Mouse (Mus musculus): ENCODE data around the gene Usp7. TPM values are rescaled to one million over a fixed set of nuclear protein-coding genes. Genes with fewer than 3 reads are reported as not detected.
"Not testable (repeated sequence)": the region's sequence is repeated elsewhere in the genome, so short reads cannot be mapped to it uniquely, and the experiment has no call there.

The Usp7 gene
- polyA plus RNA-seq, 1 experiment from 2014 or later: 22.7 TPM

DNA sequence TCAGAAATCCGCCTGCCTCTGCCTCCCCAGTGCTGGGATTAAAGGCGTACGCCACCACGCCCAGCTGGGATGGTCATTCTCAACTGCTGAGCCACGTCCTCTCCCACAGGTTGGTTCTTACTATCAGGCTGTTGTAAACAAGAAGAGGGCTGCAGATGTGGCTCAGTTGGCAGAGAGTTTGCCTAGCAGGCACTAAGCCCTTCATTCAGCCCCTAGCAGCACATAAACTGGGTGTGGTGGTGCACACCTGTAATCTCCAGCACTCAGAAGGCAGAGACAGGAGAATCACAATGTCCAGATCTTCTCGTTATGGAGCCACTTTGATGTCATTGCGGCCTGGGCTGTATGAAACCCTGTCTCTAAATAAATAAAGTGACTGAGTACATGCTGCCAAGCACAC is 31.1 kb downstream of the Usp7 start:
- no peak for DNase-seq (ENCODE audit: low spot score)
- no peak overlapping the region for H3K27ac ChIP-seq
- 94% methylated on average over 6 of the region's 7 CpGs for WGBS
- ATAC-seq (replicated peaks; ENCODE audit: low FRiP score, low read depth): no peak
- H3K4me2 ChIP-seq (ENCODE audit: low read length): no peak overlapping the region
- no peak for TF ChIP-seq CTCF (IDR thresholded peaks at IDR 0.05; ENCODE audit: low read depth)
- no peaks in the 10 kb centered on the region for H3K4me1 ChIP-seq (replicated peaks; ENCODE audit: insufficient read depth, low read length)
- no peak overlapping the region for H3K9ac ChIP-seq (ENCODE audit: low read depth, low read length)
- H3K36me3 ChIP-seq (ENCODE audit: insufficient read depth, low read length): no peaks in the 10 kb centered on the region
- H3K4me3 ChIP-seq (replicated peaks; ENCODE audit: low read depth, low read length): no peak overlapping the region
- H3K27me3 ChIP-seq (ENCODE audit: insufficient read depth, low read length): no peaks in the 10 kb centered on the region
- H3K9me3 ChIP-seq (replicated peaks; ENCODE audit: low read length): no peaks in the 10 kb centered on the region

DNA sequence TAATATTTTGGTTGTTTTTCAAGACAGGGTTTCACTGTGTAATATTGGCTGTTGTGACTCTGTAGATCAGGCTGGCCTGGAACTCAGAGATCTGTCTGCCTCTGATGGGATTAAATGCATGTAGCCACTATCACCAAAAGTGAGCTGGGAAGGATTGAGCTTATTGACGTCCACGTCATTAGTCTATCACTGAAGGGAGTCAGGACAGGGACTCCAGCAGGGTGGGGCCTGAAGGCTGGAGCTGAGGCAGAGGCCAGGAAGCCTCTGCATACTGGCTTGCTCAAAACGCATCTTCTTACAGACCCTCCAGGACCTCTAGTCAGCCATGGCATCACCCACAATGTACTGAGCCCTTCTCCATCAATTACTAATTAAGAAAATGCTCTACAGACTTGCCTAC is 33.1 kb downstream of the Usp7 start:
- ATAC-seq (replicated peaks; ENCODE audit: low FRiP score, low read depth) (no peak), DNase-seq (ENCODE audit: low spot score) (no peak)
- WGBS: 73% methylated on average over 3 of the region's 3 CpGs
- Histone ChIP-seq H3K36me3 (ENCODE audit: insufficient read depth, low read length) (no peaks in the 10 kb centered on the region), H3K4me3 (replicated peaks; ENCODE audit: low read depth, low read length) (no peak overlapping the region), H3K9ac (ENCODE audit: low read depth, low read length) (no peak overlapping the region), H3K27ac (no peak overlapping the region), H3K4me1 (replicated peaks; ENCODE audit: insufficient read depth, low read length) (no peaks in the 10 kb centered on the region), H3K4me2 (ENCODE audit: low read length) (no peak overlapping the region), H3K9me3 (replicated peaks; ENCODE audit: low read length) (no peaks in the 10 kb centered on the region), H3K27me3 (ENCODE audit: insufficient read depth, low read length) (no peaks in the 10 kb centered on the region)
- no peak for TF ChIP-seq CTCF (IDR thresholded peaks at IDR 0.05; ENCODE audit: low read depth)

DNA sequence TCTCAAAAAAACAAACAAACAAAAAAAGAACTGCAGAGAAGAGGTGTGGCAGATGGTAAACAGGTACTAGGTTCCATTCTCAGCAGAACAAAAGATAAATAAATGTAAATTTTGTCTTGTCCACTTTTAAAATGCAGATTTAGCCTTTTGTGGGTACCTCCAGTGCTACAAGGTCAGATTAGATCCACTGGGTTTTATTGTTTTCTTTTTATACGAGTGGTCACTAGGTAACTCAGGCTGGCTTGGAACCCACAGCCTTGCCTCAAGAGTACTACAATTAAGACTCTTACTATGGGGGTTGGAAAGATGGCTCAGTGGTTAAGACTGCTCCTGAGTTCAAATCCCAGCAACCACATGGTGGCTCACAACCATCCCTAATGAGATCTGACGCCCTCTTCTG is 33.9 kb downstream of the Usp7 start:
- Histone ChIP-seq H3K27me3 (ENCODE audit: insufficient read depth, low read length) (no peaks in the 10 kb centered on the region), H3K36me3 (ENCODE audit: insufficient read depth, low read length) (no peaks in the 10 kb centered on the region), H3K4me2 (ENCODE audit: low read length) (no peak overlapping the region), H3K4me1 (replicated peaks; ENCODE audit: insufficient read depth, low read length) (no peaks in the 10 kb centered on the region), H3K27ac (no peak overlapping the region), H3K9ac (ENCODE audit: low read depth, low read length) (no peak overlapping the region), H3K9me3 (replicated peaks; ENCODE audit: low read length) (no peaks in the 10 kb centered on the region), H3K4me3 (replicated peaks; ENCODE audit: low read depth, low read length) (no peak overlapping the region)
- TF ChIP-seq CTCF (IDR thresholded peaks at IDR 0.05; ENCODE audit: low read depth): no peak
- ATAC-seq (replicated peaks; ENCODE audit: low FRiP score, low read depth) (no peak), DNase-seq (ENCODE audit: low spot score) (no peak)
- 64% methylated on average over 2 of the region's 2 CpGs for WGBS

DNA sequence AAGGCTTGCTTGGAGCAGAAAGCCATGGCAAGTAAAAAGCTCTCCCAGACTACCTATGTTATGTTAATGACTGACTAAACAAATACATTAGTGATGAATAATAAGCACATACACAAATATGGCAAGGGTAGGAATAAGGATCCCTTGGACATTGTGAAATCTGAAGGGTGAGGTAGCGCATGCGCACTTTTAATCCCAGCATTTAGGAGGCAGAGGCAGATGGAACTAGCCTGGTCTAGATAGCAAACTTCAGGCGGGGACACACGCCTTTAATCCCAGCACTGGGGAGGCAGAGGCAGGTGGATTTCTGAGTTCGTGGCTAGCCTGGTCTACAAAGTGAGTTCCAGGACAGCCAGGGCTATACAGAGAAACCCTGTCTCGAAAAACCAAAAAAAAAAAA is 34.5 kb downstream of the Usp7 start:
- DNase-seq (ENCODE audit: low spot score); H3K4me3 ChIP-seq (replicated peaks; ENCODE audit: low read depth, low read length); H3K4me1 ChIP-seq (replicated peaks; ENCODE audit: insufficient read depth, low read length); H3K9me3 ChIP-seq (replicated peaks; ENCODE audit: low read length); H3K27ac ChIP-seq; H3K9ac ChIP-seq (ENCODE audit: low read depth, low read length); H3K4me2 ChIP-seq (ENCODE audit: low read length); H3K36me3 ChIP-seq (ENCODE audit: insufficient read depth, low read length); ATAC-seq (replicated peaks; ENCODE audit: low FRiP score, low read depth); H3K27me3 ChIP-seq (ENCODE audit: insufficient read depth, low read length): not testable (repeated sequence)
- WGBS: 97% methylated on average over 5 of the region's 6 CpGs

DNA sequence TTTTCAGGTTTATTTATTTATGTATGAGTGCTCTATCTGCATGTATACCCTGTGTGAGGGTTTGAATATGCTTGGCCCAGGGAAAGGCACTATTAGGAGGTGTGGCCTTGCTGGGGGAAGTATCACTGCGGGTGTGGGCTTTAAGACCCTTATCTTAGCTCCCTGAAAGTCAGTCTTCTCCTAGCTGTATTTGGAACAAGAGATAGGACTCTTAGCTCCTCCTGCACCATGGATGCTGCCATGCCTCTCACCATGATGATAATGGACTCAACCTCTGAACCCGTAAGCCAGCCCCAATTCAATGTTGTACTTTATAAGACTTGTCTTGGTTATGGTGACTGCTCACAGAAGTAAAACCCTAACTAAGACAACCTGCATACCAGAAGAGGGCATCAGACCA is 39.8 kb downstream of the Usp7 start:
- H3K4me3 ChIP-seq (replicated peaks; ENCODE audit: low read depth, low read length): no peak overlapping the region
- ATAC-seq (replicated peaks; ENCODE audit: low FRiP score, low read depth) (no peak), DNase-seq (ENCODE audit: low spot score) (no peak)
- no peaks in the 10 kb centered on the region for H3K9me3 ChIP-seq (replicated peaks; ENCODE audit: low read length)
- no peak for TF ChIP-seq CTCF (IDR thresholded peaks at IDR 0.05; ENCODE audit: low read depth)
- H3K4me1 ChIP-seq (replicated peaks; ENCODE audit: insufficient read depth, low read length): no peaks in the 10 kb centered on the region
- H3K4me2 ChIP-seq (ENCODE audit: low read length): no peak overlapping the region
- 91% methylated on average over 2 of the region's 2 CpGs for WGBS
- H3K27ac ChIP-seq: no peak overlapping the region
- no peaks in the 10 kb centered on the region for H3K36me3 ChIP-seq (ENCODE audit: insufficient read depth, low read length)
- no peak overlapping the region for H3K9ac ChIP-seq (ENCODE audit: low read depth, low read length)
- H3K27me3 ChIP-seq (ENCODE audit: insufficient read depth, low read length): no peaks in the 10 kb centered on the region

DNA sequence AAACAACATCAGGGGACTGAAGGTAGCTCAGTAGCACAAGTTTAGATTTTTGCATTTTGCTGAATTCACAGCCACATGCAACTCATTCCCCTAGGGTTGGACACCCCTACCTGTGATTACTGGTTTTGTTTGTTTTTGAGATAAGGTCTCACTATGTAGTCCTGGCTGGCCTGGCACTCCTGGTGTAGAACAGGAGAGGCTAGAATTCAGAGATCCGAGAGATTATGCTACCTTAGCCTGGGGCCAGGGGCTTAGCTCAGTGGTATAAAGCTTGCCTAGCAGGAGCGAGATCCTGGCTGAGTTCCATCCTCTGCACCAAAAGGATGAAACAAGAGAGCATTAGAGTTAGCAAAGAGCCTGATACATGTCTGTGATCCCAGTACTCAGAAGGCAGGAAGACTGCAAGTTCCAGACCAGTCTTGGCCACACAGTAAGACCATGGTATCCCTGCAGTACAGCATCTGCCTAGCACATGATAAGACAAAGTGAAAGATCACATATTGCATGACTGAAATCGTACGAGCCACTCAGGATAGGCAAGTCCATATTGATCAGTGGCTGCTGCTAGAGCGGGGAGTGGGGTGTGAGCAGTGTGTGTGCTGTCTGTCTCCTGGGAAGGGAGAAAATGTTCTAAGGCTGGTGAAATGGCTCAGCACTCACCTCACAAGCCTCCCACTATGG is 40.4 kb downstream of the Usp7 start:
- Histone ChIP-seq H3K4me3 (replicated peaks; ENCODE audit: low read depth, low read length) (no peak overlapping the region), H3K9me3 (replicated peaks; ENCODE audit: low read length) (no peaks in the 10 kb centered on the region), H3K9ac (ENCODE audit: low read depth, low read length) (no peak overlapping the region), H3K36me3 (ENCODE audit: insufficient read depth, low read length) (no peaks in the 10 kb centered on the region), H3K4me1 (replicated peaks; ENCODE audit: insufficient read depth, low read length) (no peaks in the 10 kb centered on the region), H3K27ac (no peak overlapping the region), H3K4me2 (ENCODE audit: low read length) (no peak overlapping the region), H3K27me3 (ENCODE audit: insufficient read depth, low read length) (no peaks in the 10 kb centered on the region)
- no peak for ATAC-seq (replicated peaks; ENCODE audit: low FRiP score, low read depth)
- WGBS: 78% methylated on average over 5 of the region's 5 CpGs
- TF ChIP-seq CTCF (IDR thresholded peaks at IDR 0.05; ENCODE audit: low read depth): no peak
- DNase-seq (ENCODE audit: low spot score): no peak

DNA sequence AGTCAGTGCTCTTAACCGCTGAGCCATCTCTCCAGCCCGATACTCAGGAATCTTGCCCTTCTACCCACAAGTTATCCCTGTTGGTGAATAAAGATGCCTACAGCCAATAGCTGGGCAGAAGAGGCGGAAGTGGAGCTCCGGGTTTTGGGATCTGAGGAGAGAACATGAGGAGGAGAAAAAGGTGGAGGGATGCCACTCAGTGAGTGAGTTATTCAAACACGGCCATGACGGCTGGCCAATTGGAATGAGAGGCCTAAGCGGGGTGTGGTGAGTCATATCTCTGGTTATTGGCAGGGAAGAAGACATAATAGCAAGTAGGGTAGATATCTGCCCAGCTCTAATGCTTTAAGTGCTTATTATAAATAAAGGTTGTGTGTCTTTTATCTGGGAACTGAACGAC is 43.2 kb downstream of the Usp7 start:
- Histone ChIP-seq H3K27ac (no peak overlapping the region), H3K4me1 (replicated peaks; ENCODE audit: insufficient read depth, low read length) (no peaks in the 10 kb centered on the region), H3K36me3 (ENCODE audit: insufficient read depth, low read length) (no peaks in the 10 kb centered on the region), H3K4me2 (ENCODE audit: low read length) (no peak overlapping the region), H3K9me3 (replicated peaks; ENCODE audit: low read length) (no peaks in the 10 kb centered on the region), H3K27me3 (ENCODE audit: insufficient read depth, low read length) (no peaks in the 10 kb centered on the region), H3K4me3 (replicated peaks; ENCODE audit: low read depth, low read length) (no peak overlapping the region), H3K9ac (ENCODE audit: low read depth, low read length) (no peak overlapping the region)
- 96% methylated on average over 8 of the region's 8 CpGs for WGBS
- TF ChIP-seq CTCF (IDR thresholded peaks at IDR 0.05; ENCODE audit: low read depth): no peak
- ATAC-seq (replicated peaks; ENCODE audit: low FRiP score, low read depth) (no peak), DNase-seq (ENCODE audit: low spot score) (no peak)
